Mouse (Mus musculus) bone marrow macrophage, adult 2 months (primary cell): ENCODE data around the gene Prss46. TPM values are rescaled to one million over a fixed set of nuclear protein-coding genes. Genes with fewer than 3 reads are reported as not detected.

ENCODE experiments used
- H3K27ac ChIP-seq: 2 replicates; pipeline ENCODE4 v1.5.1; 2012; ENCODE audit warnings: low read depth, low read length; ENCODE audit not compliant: insufficient read depth
- H3K4me1 ChIP-seq: 2 replicates; pipeline ENCODE4 v1.6.1; 2012; ENCODE audit warnings: low read length; ENCODE audit not compliant: control insufficient read depth, insufficient read depth
- H3K4me3 ChIP-seq: 2 replicates; pipeline ENCODE4 v1.5.1; 2012; ENCODE audit warnings: mild to moderate bottlenecking, low read length, moderate library complexity; ENCODE audit not compliant: insufficient read depth
- CTCF ChIP-seq: IDR thresholded peaks from 2 replicates; pipeline ENCODE4 v1.5.1; 2012; ENCODE audit warnings: low read depth, mild to moderate bottlenecking, low read length, moderate library complexity
- POLR2A ChIP-seq: IDR thresholded peaks from 2 replicates; pipeline ENCODE4 v1.6.1; 2012; ENCODE audit warnings: mild to moderate bottlenecking, low read depth, low read length, borderline replicate concordance
- polyA plus RNA-seq: library from polyadenylated mRNA; stranded (reverse); fragments of >200 nt; gene quantifications from 2 replicates; pipeline ENCODE4 v1.2.4, GENCODE M21; 2012; ENCODE audit not compliant: missing spikeins, insufficient read depth, insufficient read length

Prss46 gene
- polyA plus RNA-seq, 1 experiment: not detected

GRCm38 (mm10) chr9:110856920-110857319 is 12.6 kb downstream of the Prss46 start:
- H3K27ac ChIP-seq: peak overlapping the region; percentile 46
- no peak overlapping the region for H3K4me3 ChIP-seq
- no peak for TF ChIP-seq POLR2A
- no peak for TF ChIP-seq CTCF
- H3K4me1 ChIP-seq: peaks cover 23% of the 10 kb centered on the region

- TF ChIP-seq CTCF (no peak), POLR2A (no peak)
- Histone ChIP-seq H3K4me3 (no peak within 1 kb of the TSS), H3K27ac (peak within 1 kb of the TSS; percentile 46), H3K4me1 (peaks cover 27% of the 10 kb centered on the region)
Measured at GRCm38 (mm10) chr9:110857781-110858472, 13.6 kb downstream of the Prss46 start, which contains the start of gene Prss50. TSS of gene Prss50 (plus strand) at chr9:110857967.

GRCm38 (mm10) chr9:110858523-110858922 is 14.2 kb downstream of the Prss46 start:
- H3K4me1 ChIP-seq: peaks cover 27% of the 10 kb centered on the region
- TF ChIP-seq CTCF: no peak
- TF ChIP-seq POLR2A: no peak
- H3K27ac ChIP-seq: no peak overlapping the region
- no peak overlapping the region for H3K4me3 ChIP-seq

- no peak for TF ChIP-seq POLR2A
- TF ChIP-seq CTCF: no peak
Measured at GRCm38 (mm10) chr9:110858967-110859596, 14.8 kb downstream of the Prss46 start.

GRCm38 (mm10) chr9:110871030-110871429 is 26.7 kb downstream of the Prss46 start:
- Histone ChIP-seq H3K27ac (no peak overlapping the region), H3K4me1 (no peaks in the 10 kb centered on the region), H3K4me3 (no peak overlapping the region)
- TF ChIP-seq POLR2A (no peak), CTCF (peak; percentile 76)

More at GRCm38 (mm10) chr9:110858967-110859596, 14.8 kb downstream of the Prss46 start:
- Histone ChIP-seq H3K4me3 (no peak overlapping the region), H3K4me1 (peaks cover 27% of the 10 kb centered on the region), H3K27ac (no peak overlapping the region)

GRCm38 (mm10) chr9:110873681-110874659 is 29.7 kb downstream of the Prss46 start:
- Histone ChIP-seq H3K4me1 (peaks cover 16% of the 10 kb centered on the region), H3K27ac (no peak overlapping the region), H3K4me3 (no peak overlapping the region)
- TF ChIP-seq POLR2A (no peak), CTCF (no peak)

- H3K27ac ChIP-seq: no peak overlapping the region
- peaks cover 16% of the 10 kb centered on the region for H3K4me1 ChIP-seq
- H3K4me3 ChIP-seq: no peak overlapping the region
- TF ChIP-seq POLR2A (no peak), CTCF (no peak)
Measured at GRCm38 (mm10) chr9:110874660-110875191, 30.4 kb downstream of the Prss46 start.

- Histone ChIP-seq H3K4me1 (peaks cover 16% of the 10 kb centered on the region), H3K27ac (no peak overlapping the region), H3K4me3 (no peak overlapping the region)
- no peak for TF ChIP-seq POLR2A
- TF ChIP-seq CTCF: no peak
Measured at GRCm38 (mm10) chr9:110875288-110875695, 31.0 kb downstream of the Prss46 start.

- 0 out of 2 replicates have a peak overlapping the region, but pooled peaks have one; percentile 4 for H3K27ac ChIP-seq
- no peak overlapping the region for H3K4me3 ChIP-seq
- peaks cover 29% of the 10 kb centered on the region for H3K4me1 ChIP-seq
- no peak for TF ChIP-seq POLR2A
- TF ChIP-seq CTCF: no peak
Measured at GRCm38 (mm10) chr9:110877353-110877752, 33.0 kb downstream of the Prss46 start.
